Mouse (Mus musculus): ENCODE data around the gene Rimkla.

DNA sequence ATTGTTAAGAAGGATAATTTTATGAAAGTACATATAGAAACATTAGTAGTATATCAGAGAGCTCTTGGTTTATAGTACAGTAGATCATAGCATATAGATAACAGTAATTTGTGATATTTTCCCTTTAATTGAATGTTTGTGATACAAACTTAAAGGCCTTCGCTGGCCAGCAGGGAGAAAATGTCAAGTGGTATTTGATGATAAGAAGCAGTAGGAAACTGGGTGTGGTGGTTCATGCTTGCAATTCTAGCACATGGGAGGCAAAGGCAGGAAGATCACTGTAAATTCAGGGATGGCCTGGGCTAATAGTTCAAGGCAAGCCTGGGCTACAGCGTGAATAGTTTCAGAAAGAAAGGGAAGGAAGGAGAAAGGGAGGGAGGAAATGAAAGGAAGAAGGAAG is 67.4 kb downstream of the Rimkla start:
- TF ChIP-seq POLR2A (IDR thresholded peaks at IDR 0.05; ENCODE audit: borderline replicate concordance, low read depth, low read length) (no peak), CTCF (IDR thresholded peaks at IDR 0.05; ENCODE audit: low read depth, low read length) (no peak)
